Mouse (Mus musculus) granulocyte monocyte progenitor cell, adult 5-6 weeks (primary cell): ENCODE data around the gene Gsn. TPM values are rescaled to one million over a fixed set of nuclear protein-coding genes. Genes with fewer than 3 reads are reported as not detected.

Experiments used
- total RNA-seq, 2 experiments: library from RNA; stranded (forward) in 1 of 2; stranded (reverse) in 1 of 2; fragments of 200-712, 200-1000 nt in 1 of 2; fragments of >200 nt in 1 of 2; fragmentation: Nextera tagmentation in 1 of 2; gene quantifications; 2 replicates each; pipeline ENCODE4 v1.2.3; 2014 to 2017

Gene Gsn
- total RNA-seq, 2 experiments from 2014 or later: 7.8 to 8.4 TPM

Other genes starting within 250 kb of the Gsn start
- gene Hc, start 194.9 kb upstream of the Gsn start, total RNA-seq (2014; fragmentation: Nextera tagmentation): not detected in 2 replicates
- not detected in 2 replicates for gene Hc, start 194.9 kb upstream of the Gsn start, total RNA-seq (2017)
- gene AI182371, start 154.8 kb upstream of the Gsn start, total RNA-seq (2014; fragmentation: Nextera tagmentation): 0.51 and 2.4 TPM in 2 replicates
- 1.3 and 2.1 TPM in 2 replicates for gene AI182371, start 154.8 kb upstream of the Gsn start, total RNA-seq (2017)
- gene Cntrl, start 146.9 kb upstream of the Gsn start, total RNA-seq (2014; fragmentation: Nextera tagmentation): 101 and 118 TPM in 2 replicates
- 90.1 and 112 TPM in 2 replicates for gene Cntrl, start 146.9 kb upstream of the Gsn start, total RNA-seq (2017)
- gene Rab14, start 55.3 kb upstream of the Gsn start, total RNA-seq (2014; fragmentation: Nextera tagmentation): 102 and 118 TPM in 2 replicates
- gene Rab14, start 55.3 kb upstream of the Gsn start, total RNA-seq (2017): 102 and 136 TPM in 2 replicates
- 99.4 and 102 TPM in 2 replicates for gene Stom, start 80.6 kb downstream of the Gsn start, total RNA-seq (2014; fragmentation: Nextera tagmentation)
- 147 and 151 TPM in 2 replicates for gene Stom, start 80.6 kb downstream of the Gsn start, total RNA-seq (2017)
- gene 4930568D16Rik, start 111.3 kb downstream of the Gsn start, total RNA-seq (2014; fragmentation: Nextera tagmentation): not detected in 2 replicates
- not detected in 2 replicates for gene 4930568D16Rik, start 111.3 kb downstream of the Gsn start, total RNA-seq (2017)
- gene 4930402F06Rik, start 140.8 kb downstream of the Gsn start, total RNA-seq (2014; fragmentation: Nextera tagmentation): not detected in 2 replicates
- gene 4930402F06Rik, start 140.8 kb downstream of the Gsn start, total RNA-seq (2017): not detected in 2 replicates
- 37.2 and 49.6 TPM in 2 replicates for gene Ggta1, start 206.9 kb downstream of the Gsn start, total RNA-seq (2014; fragmentation: Nextera tagmentation)
- gene Ggta1, start 206.9 kb downstream of the Gsn start, total RNA-seq (2017): 72.8 and 82.4 TPM in 2 replicates